Mouse (Mus musculus): Measurements from ENCODE around the gene Gorab.

DNA sequence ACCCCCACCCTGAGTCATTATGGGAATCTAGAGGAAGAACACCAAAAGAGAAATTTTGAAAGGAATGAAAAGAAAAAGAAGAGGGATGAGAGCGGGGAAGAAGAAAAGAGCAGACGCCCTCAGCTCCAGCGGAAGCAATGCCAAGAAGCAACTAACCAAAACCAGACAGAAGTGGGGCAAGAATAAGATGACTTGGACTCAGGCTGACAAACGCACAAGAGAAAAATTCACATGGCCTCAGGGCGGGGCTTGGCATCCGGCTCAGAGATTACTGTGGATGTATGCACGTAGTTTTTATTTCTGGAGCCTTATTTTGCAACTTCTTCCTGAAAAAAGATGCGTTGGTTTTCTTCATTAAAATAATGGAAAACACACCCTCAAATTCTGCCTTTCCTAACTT, 41.3 kb downstream of the Gorab start:
- no peak for TF ChIP-seq TAL1 (conservative IDR thresholded peaks at IDR 0.05; ENCODE audit: low read depth, low read length)
- TF ChIP-seq CTCF (IDR thresholded peaks at IDR 0.05; ENCODE audit: low read depth, low read length) = no peak
- TF ChIP-seq POLR2AphosphoS5 (IDR thresholded peaks at IDR 0.05; ENCODE audit: insufficient replicate concordance, low read depth, low read length) = no peak
- TF ChIP-seq GATA1 (IDR thresholded peaks at IDR 0.05; ENCODE audit: borderline replicate concordance, low read length) = no peak
- no peak for TF ChIP-seq GATA2 (IDR thresholded peaks at IDR 0.05; ENCODE audit: borderline replicate concordance, low read depth, low read length)

All from G1E (cell line).